Mouse (Mus musculus) adrenal gland, postnatal 36 days (tissue): ENCODE measurements at regions not wholly inside any gene's neighbourhood (a gene's known extent, or its start where the extent isn't known, plus 50 kb on each side); places are given as distances from the start of the nearest gene placed in this dataset.

ENCODE experiments used
- DNase-seq, 2 experiments: peaks; one replicate each; pipeline ENCODE4 v3.0.0; 2021; ENCODE audit warnings: mixed read lengths in 1 of 2

DNA sequence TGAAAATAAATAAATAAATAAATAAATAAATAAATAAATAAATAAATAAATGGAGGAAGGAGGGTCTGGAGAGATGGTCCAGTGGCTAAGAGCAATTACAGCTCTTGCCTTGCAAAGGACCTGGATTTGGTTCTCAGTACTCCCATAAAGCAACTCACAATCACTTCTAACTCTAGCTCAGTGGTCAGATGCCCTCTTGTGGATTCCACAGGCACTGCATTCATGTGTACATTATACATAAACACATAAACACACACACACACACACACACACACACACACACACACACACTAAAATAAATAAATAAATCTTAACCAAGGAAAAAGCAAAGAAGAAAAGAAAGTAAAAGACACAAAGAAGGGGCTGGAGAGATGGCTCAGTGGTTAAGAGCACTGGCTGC lies 74.2 kb upstream of the Dhx40 start:
- no peak for DNase-seq

DNA sequence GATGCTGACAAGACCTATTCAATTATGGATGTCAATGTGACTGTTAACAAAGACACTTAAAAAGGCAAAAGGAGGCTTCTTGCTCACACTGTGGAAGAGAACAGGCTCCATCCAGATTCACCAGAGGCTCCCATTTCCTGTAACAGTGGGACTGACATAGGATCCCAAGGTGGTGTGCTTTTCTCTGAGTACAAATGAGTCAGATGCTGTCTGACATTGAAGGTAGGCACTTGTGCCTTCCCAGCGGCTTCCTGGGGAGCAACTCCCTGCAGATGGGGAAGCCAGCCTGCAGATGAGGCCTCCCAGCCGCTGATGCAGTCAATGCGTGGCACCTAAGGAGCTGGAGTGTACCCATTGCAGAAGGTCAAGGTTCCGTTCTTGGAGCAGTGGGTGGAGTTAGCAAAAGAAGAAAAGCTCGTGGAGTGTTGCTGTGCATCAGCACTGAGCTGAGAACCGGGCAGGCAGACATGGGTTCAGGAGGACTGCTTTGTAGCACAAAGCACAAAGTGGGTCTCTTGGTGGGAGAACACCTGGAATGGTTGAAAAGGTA lies 71.9 kb upstream of the Dhx40 start:
- DNase-seq, result peak; percentile 64 to 66

DNA sequence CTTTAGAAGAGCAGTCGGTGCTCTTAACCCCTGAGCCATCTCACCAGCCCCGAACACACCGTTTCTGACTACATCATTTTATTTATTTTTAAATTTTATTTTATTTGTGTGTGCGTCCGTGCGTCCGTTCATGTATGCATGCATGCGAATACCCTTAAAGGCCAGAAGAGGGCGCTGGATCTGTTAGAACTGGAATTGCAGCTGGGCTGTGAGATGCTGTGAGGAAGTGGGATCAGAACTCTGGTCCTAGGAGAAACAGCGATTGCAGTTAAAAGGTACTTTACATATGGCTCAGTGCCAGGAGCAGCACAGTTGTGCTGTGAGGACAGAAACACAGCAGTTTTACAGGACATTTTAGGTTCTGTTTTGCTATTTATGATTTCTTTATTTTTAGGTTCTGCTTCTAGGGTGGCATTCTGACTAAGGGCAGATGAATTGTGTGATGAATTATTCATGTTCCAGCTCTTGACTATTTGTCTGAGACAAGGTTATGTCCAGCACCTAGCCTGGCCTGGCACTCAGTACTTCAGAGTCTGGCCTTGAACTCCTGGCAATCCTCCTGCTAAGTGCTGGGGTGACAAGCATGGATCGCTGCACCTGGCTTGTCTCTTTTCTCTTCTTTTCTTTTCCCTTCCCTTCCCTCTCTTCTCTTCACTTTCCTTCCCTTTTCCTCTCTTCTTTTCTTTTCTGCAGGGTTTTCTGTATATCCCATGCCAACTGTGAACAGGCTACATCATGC lies 71.0 kb upstream of the Dhx40 start:
- DNase-seq, result peak; percentile 63 to 70

DNA sequence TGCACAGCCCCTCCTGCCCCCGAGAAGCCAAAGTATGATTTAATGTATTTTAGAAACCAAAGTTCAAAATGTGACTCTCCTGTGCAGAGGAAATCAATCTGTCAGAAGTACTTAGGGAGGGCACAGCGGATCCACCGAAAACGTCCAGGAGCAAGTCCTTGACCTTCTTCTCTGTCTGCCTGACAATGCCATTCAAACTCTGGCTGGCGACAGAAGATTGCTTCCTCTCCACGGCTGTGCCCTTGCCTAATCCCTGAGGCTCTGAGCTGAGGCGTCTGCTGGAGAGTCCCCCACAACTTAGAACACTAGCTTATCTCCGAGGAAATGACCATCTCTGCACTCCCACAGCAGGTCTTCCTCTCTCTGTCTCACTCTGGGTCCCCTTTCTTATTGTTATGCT lies 69.0 kb upstream of the Dhx40 start:
- peak; percentile 63 to 73 for DNase-seq

DNA sequence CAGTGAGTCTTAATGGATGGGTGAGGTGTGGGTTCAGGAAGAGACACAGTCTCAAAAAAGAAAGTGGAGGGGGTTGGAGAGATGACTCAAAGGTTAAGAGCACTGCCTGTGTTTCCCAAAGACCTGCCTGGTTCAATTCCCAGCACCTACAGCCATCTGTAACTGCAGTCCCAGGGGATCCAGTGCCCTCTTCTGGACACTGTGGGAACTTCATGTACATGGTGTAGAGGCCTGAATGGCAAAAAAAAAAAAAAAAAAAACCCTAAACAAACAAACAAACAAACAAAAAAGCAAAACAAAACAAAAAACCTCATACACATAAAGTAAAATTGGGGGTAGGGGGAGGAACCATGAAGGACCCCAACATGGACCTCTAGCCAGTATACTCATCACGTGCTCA lies 68.2 kb upstream of the Dhx40 start:
- DNase-seq, result no peak

DNA sequence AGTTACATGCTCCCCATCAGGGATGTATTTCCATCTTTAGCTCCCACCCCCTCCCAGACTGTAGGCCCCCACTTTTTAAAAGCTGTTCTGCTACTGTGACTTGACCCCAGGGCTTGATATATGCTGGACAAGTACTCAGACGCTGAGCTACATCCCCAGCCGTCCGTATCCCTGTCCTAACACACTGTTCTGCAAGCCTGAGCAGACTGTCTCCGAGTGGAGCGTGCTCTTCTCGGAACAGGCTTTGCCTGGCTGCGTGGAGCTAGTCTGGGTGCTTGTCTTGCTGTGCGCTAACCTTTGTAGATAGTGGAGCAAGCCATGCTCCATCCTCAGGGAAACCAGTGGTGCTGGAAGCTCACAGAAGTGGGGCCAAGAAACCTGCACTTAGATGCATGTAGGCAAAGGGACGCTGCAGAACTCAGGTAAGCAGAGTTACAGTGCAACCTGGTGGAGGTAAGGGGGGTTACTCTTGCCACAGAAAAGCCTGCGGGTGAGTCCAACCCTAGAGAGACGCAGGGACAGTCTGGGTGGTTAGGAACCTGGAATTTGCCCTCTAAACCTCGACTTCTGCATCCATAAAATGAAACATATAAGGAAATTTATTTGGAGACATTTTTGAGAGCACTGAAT lies 67.2 kb upstream of the Dhx40 start:
- no peak for DNase-seq

DNA sequence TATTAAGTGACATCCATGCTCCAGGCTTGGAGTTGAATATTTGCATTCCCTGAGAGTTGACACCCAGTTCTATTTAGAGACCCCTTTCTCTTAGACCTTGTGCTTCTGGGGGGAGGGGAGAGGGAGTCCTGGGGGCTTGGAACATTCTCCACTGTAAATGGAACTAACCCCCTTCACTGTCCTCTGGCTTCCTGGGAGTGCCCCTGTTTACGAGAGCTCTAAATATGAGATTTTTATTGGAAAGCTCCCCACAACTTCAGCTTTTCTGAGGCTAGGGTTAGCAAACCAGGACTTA lies 65.8 kb upstream of the Dhx40 start:
- DNase-seq, result no peak

DNA sequence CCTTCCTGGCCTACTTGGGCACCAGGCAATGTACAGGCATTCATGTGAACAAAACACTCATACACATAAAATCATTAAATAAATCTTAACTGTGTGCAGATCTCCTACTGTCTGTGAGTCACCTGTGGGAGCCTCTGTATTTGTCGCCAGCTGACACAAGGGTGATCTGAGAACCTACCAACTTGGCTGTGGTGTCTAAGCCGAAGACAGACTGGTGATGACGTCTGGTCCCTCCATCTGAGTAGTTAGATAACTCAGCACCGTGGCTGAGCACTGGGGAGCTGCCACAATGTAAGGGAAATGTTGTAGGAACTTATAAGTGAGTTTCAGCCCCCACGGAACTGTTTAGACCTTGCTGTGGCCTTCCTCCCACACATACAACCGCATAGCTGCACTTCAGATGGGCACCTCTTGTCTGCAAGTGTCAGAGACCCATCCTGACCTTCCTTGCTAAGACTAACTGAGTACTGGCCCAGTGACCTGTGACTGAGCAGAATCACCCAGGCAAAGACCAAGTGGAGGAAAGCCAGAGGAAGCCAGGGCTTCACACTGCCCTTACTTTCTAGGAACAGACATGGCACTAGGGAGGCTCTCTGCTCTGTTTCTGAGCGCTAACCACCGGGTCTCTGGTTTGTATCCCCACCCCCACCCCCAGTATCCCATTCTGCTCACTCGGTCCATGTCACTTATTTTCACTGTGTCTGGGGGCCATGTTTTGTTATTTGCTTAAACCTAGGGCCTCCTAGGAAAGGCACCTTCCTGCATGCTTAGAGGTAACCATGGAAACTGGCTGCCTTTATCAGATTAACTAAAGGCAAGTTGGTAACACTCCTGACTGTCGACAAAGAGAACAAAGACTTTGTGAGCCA lies 65.2 kb upstream of the Dhx40 start:
- DNase-seq, result no peak

DNA sequence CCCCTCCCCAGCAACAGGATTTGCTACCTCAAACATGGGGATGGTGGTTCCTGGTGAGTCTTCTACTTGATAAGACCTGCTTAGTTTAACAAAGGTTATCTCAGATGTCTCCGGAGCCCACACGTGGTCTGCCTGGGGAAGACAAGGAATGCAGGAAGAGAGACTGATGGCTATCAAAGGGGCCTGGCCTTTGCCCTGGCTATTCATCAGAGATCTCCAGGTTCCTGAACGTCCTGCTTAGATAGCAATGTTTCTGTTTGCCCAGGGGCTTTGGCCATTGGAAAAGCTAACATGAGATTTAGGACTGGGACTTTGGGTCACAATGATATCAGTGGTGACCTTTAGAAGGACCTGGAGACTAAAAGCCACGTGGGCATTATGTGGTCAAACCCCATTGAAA lies 64.2 kb upstream of the Dhx40 start:
- DNase-seq, result no peak

DNA sequence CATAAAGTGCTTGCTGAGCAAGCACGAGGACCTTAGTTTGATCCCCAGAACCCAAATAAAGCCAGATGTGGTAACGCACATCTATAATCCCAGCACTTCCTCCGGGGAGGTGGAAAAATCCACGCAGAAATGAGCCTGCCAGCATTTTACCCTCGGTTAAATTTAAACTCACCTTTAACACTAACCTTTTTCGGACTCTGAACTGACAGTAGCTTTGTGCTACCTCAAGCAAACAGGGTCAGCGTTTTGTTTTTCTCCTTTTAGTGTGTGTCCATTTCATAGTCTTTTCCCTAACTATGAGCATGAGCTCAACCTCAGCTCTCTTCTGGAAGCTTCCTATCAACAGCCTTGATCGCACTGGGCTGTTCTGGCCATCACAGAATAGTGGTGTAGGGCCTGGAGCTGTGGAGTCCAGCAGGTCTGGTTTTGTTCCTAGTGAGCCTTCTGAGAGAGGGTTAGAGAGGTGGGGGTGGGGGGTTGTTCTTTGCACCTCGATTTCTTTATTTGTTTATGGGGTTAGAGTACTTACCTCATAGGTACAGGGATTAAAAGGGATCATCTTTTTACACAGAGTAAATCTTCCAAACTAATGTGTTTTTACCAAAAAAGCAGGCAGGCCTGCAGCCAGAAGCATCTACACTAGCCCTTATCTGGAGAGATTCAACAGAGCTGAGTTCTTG lies 63.1 kb upstream of the Dhx40 start:
- no peak for DNase-seq

DNA sequence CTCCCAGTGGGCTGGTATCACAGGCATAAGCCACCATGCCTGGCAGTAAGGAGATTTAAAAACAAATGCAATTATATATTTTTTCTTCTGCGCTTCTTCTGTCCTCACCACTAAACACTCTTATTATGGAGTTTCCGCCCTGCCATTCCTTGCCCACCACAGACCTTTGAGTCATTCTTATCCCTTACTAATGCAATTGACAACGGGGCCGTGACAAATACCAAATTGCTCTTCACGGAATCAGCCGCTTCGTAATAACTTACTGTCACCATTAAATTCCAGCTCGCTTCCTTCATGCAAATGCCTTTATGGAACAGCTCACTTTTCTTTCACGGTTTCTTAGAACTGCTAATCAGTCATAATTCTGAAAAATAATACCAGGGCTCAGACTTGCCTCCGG lies 59.4 kb upstream of the Dhx40 start:
- DNase-seq, result no peak

DNA sequence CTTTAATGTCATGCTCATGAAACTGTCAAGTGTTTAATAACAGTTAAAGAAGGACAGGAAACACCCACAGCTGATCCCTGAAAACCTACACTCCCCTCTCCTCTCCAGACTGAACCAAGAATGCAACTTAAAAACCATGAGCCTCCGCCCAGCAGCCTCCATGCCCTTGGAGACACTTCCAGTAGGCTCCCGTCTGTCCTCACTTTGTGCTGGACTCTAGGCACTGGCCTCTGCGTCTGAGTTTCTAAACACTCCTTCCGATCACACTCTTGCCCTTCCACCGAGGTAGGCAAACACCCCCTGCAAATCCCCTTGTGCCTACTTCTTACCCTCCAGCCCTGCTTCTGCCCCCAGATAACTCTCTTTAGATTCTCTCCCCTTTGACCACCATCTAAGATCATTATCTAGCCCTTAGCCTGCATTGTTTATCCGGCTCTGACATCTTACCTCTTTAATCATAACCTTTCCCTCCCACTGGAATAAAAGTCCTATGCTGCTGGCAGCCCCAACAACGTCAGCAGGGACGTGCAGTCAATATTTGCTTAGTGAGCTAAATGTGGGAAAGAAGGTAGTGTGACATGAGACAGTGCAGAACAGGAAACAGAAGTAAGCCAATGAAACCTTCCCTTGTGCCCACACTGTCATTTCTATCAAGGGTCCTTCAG lies 52.5 kb upstream of the Dhx40 start:
- no peak for DNase-seq

DNA sequence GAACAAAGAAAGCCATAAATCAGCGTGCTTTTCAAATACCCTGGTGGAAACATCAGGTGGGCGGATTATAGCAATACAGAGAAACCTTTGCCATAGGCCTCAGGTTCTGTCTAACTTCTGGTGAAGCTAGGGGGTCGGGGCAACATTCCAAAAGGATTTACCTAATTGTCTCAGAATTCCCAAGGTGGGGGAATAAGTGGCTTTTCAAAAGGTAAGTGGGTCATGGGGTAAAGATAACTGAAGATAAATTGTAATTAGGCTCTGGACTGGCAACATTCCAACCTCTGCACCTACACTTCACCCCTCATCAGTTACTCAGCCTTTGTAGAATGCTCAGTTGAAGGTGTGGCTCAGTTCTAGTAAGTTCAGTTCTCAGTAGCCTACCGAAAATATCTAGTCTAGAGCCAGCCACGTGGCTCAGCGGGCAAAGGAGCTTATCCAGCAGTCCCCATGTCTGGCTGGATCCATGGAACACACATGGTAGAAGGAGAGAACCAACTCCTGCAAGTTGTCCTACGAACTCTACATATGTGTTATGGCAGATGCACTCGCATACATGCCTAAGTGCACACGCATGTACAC lies 51.8 kb upstream of the Dhx40 start:
- DNase-seq, result no peak

DNA sequence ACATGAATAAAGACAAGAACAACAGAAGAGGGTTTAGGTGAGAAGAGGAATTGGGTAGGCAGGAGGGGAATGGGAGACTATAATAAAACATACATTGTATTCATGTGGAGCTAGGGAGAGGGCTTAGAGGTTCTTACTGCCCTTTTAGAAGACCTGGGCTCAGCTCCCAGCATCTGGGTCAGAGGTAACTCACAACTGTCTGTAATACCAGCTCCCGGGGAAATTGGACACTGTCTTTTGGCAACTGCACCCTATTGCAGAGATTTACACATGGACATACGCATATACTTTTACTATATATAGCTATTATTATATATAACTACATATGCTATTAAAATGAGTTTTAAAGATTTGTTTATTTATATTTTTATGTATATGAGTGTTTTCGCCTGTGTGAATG lies 50.7 kb upstream of the Dhx40 start:
- no peak for DNase-seq
